Mouse (Mus musculus) spleen, adult 2 months (tissue): ENCODE data around the gene Tent2. TPM values are rescaled to one million over a fixed set of nuclear protein-coding genes. Genes with fewer than 3 reads are reported as not detected.

Experiments
- DNase-seq, 2 experiments: peaks; one replicate each; pipeline versions ENCODE4 v3.0.0 to v3.0.0-alpha.2; 2012 to 2021; ENCODE audit warnings: low spot score in 2 of 2, low read depth in 1 of 2
- H3K27ac ChIP-seq: fragments of 200-500 bp; 2 replicates; pipeline ENCODE4 v1.5.1; 2012; ENCODE audit warnings: low read length, inconsistent platforms; ENCODE audit not compliant: insufficient read depth
- H3K27me3 ChIP-seq: fragments of 200-500 bp; 2 replicates; pipeline ENCODE4 v1.6.1; 2012; ENCODE audit warnings: mild to moderate bottlenecking, moderate library complexity, low read length, inconsistent platforms; ENCODE audit not compliant: control insufficient read depth, insufficient read depth
- H3K36me3 ChIP-seq: fragments of 200-500 bp; 2 replicates; pipeline ENCODE4 v1.6.1; 2012; ENCODE audit warnings: mild to moderate bottlenecking, low read length, inconsistent platforms; ENCODE audit not compliant: control insufficient read depth, insufficient read depth
- H3K4me1 ChIP-seq: fragments of 200-500 bp; 2 replicates; pipeline ENCODE4 v1.6.1; 2011; ENCODE audit warnings: inconsistent platforms; ENCODE audit not compliant: control insufficient read depth, insufficient read depth, insufficient read length
- H3K4me3 ChIP-seq: fragments of 200-500 bp; 2 replicates; pipeline ENCODE4 v1.5.1; 2011; ENCODE audit warnings: mild to moderate bottlenecking, inconsistent platforms; ENCODE audit not compliant: insufficient read depth, insufficient read length; ENCODE audit errors: extremely low read depth
- CTCF ChIP-seq: fragments of 200-500 bp; IDR thresholded peaks from 2 replicates; pipeline ENCODE4 v1.5.1; 2011; ENCODE audit warnings: mild to moderate bottlenecking, inconsistent platforms; ENCODE audit not compliant: insufficient read depth, insufficient read length, insufficient replicate concordance; ENCODE audit errors: extremely low read depth
- POLR2A ChIP-seq: fragments of 200-500 bp; IDR thresholded peaks from 2 replicates; pipeline ENCODE4 v1.6.1; 2011; ENCODE audit warnings: low read depth, low read length, inconsistent platforms
- WGBS: fragments of 180-500 bp; shearing (Covaris S2); methylation state at CpG from one replicate; pipeline ENCODE4 v1.1.7; 2018; 5-methylcytosine and 5-hydroxymethylcytosine counted together
- polyA plus RNA-seq: library from polyadenylated mRNA; depleted of rRNA; stranded (reverse); fragments of >200 nt; gene quantifications from 2 replicates; pipeline ENCODE4 v1.2.3, GENCODE M21; 2012

The Tent2 gene
- polyA plus RNA-seq, 1 experiment, result 13.1 TPM

- Histone ChIP-seq H3K4me3 (peak within 1 kb of the TSS; percentile 55), H3K27ac (no peak within 1 kb of the TSS), H3K27me3 (no peaks in the 10 kb centered on the region), H3K36me3 (peaks cover 7% of the 10 kb centered on the region), H3K4me1 (no peaks in the 10 kb centered on the region; the same call in 1 of the 2 replicates)
- WGBS, result 8% methylated on average over 45 of the region's 45 CpGs
- TF ChIP-seq CTCF (no peak), POLR2A (no peak)
- DNase-seq, result peak; percentile 5 to 46
These were observed 47.6 kb downstream of the Tent2 start, which contains the start of gene Cmya5 for GRCm38 (mm10) chr13:93144336-93145167. Gene Cmya5 (minus strand): TSS chr13:93144724.

GRCm38 (mm10) chr13:93143819-93144283, 48.3 kb downstream of the Tent2 start:
- WGBS, result 44% methylated on average over 11 of the region's 11 CpGs
- no peaks in the 10 kb centered on the region for H3K27me3 ChIP-seq
- DNase-seq, result no peak
- H3K4me3 ChIP-seq, result peak overlapping the region; percentile 55; the same call in 1 of the 2 replicates
- H3K4me1 ChIP-seq, result no peaks in the 10 kb centered on the region; the same call in 1 of the 2 replicates
- no peak overlapping the region for H3K27ac ChIP-seq
- TF ChIP-seq CTCF (no peak), POLR2A (no peak)
- H3K36me3 ChIP-seq, result peaks cover 3% of the 10 kb centered on the region

- WGBS, result 93% methylated on average over 6 of the region's 6 CpGs
- Histone ChIP-seq H3K4me3 (no peak overlapping the region), H3K27ac (no peak overlapping the region), H3K4me1 (no peaks in the 10 kb centered on the region; the same call in 1 of the 2 replicates), H3K27me3 (no peaks in the 10 kb centered on the region), H3K36me3 (no peaks in the 10 kb centered on the region)
- DNase-seq, result no peak
- no peak for TF ChIP-seq POLR2A
- TF ChIP-seq CTCF, result no peak
These were observed 51.0 kb downstream of the Tent2 start for GRCm38 (mm10) chr13:93141184-93141583.

GRCm38 (mm10) chr13:93138059-93138458, 54.1 kb downstream of the Tent2 start:
- no peaks in the 10 kb centered on the region for H3K27me3 ChIP-seq
- no peak for DNase-seq
- H3K27ac ChIP-seq, result no peak overlapping the region
- no peaks in the 10 kb centered on the region for H3K36me3 ChIP-seq
- TF ChIP-seq POLR2A, result no peak
- no peak for TF ChIP-seq CTCF
- WGBS, result 95% methylated on average over 1 of the region's 1 CpGs
- no peak overlapping the region for H3K4me3 ChIP-seq
- no peaks in the 10 kb centered on the region for H3K4me1 ChIP-seq

GRCm38 (mm10) chr13:93137098-93137497, 55.1 kb downstream of the Tent2 start:
- no peaks in the 10 kb centered on the region for H3K27me3 ChIP-seq
- WGBS, result 93% methylated on average over 7 of the region's 7 CpGs

GRCm38 (mm10) chr13:93136251-93136650, 55.9 kb downstream of the Tent2 start:
- Histone ChIP-seq H3K36me3 (no peaks in the 10 kb centered on the region), H3K4me3 (no peak overlapping the region), H3K27ac (no peak overlapping the region), H3K4me1 (no peaks in the 10 kb centered on the region), H3K27me3 (no peaks in the 10 kb centered on the region)
- DNase-seq, result no peak
- TF ChIP-seq CTCF (no peak), POLR2A (no peak)
- 89% methylated on average over 1 of the region's 1 CpGs for WGBS

More at GRCm38 (mm10) chr13:93137098-93137497, 55.1 kb downstream of the Tent2 start:
- TF ChIP-seq POLR2A, result no peak
- TF ChIP-seq CTCF, result no peak
- no peak for DNase-seq
- Histone ChIP-seq H3K4me3 (no peak overlapping the region), H3K4me1 (no peaks in the 10 kb centered on the region), H3K27ac (no peak overlapping the region), H3K36me3 (no peaks in the 10 kb centered on the region)

GRCm38 (mm10) chr13:93135501-93135900, 56.7 kb downstream of the Tent2 start:
- Histone ChIP-seq H3K4me1 (no peaks in the 10 kb centered on the region), H3K36me3 (no peaks in the 10 kb centered on the region), H3K4me3 (no peak overlapping the region), H3K27me3 (no peaks in the 10 kb centered on the region), H3K27ac (no peak overlapping the region)
- TF ChIP-seq CTCF (no peak), POLR2A (no peak)
- 83% methylated on average over 2 of the region's 2 CpGs for WGBS
- DNase-seq, result no peak
